Mouse (Mus musculus) liver, adult 2 months (tissue): ENCODE results near the gene Fam155a.

Source experiments
- CTCF ChIP-seq: fragments of 200-500 bp; IDR thresholded peaks from 2 replicates; pipeline ENCODE4 v1.5.1; 2011; ENCODE audit warnings: low read depth, low read length, control low read depth
- POLR2A ChIP-seq: fragments of 200-500 bp; IDR thresholded peaks from 2 replicates; pipeline ENCODE4 v1.6.1; 2011; ENCODE audit warnings: low read length, control low read depth; ENCODE audit not compliant: insufficient read depth; ENCODE audit errors: extremely low read depth

DNA sequence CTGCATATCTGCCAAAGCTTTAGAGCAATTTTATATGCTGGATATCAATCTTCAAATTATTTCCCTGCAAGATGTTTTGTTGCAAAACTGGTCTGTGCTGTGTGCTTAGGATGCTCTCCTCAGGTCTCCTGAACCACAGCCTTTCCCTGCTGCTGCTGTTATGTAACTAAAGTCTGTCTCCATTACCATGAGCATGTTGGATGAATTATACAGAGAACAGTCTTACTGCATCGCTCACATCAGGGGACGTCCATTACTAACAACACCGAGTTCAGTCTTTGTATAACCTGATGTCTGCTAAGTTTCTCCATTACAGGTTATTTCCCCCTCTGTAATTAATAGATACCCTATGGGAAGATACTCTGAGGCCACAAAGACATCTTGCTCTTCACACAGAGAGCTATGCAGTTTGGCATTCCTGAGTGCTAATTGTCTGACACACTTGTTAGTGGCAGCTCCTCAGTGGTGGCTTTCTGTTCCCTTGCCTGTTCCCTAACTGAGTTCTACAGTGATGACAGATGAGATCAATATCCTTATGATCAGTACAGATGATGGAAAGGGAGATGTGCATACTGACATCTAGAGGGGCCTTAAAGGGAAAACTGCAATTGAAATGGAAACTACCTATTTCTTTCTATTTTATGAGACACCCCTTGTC is 372.2 kb downstream of the Fam155a start:
- TF ChIP-seq POLR2A (no peak), CTCF (no peak)
